Mouse (Mus musculus): ENCODE data around the gene Mtcl1.
A peak's percentile ranks its signal among the peaks of the same experiment; 100 is the strongest.

Gene Mtcl1

GRCm38 (mm10) chr17:66408400-66408799, 41.1 kb downstream of the Mtcl1 start:
- DNase-seq (ENCODE audit: low spot score) = no peak

- no peak for DNase-seq (ENCODE audit: low spot score)
Observed at GRCm38 (mm10) chr17:66407833-66408232, 41.7 kb downstream of the Mtcl1 start.

- no peak for DNase-seq (ENCODE audit: low spot score)
Observed at GRCm38 (mm10) chr17:66405601-66406000, 43.9 kb downstream of the Mtcl1 start.

- DNase-seq (ENCODE audit: low spot score) = no peak
Observed at GRCm38 (mm10) chr17:66404883-66405590, 44.5 kb downstream of the Mtcl1 start.

GRCm38 (mm10) chr17:66402791-66403470, 46.6 kb downstream of the Mtcl1 start:
- DNase-seq (ENCODE audit: low spot score) = peak; percentile 49

GRCm38 (mm10) chr17:66401596-66402265, 47.8 kb downstream of the Mtcl1 start:
- no peak for DNase-seq (ENCODE audit: low spot score)

- no peak for DNase-seq (ENCODE audit: low spot score)
Observed at GRCm38 (mm10) chr17:66399780-66400179, 49.8 kb downstream of the Mtcl1 start.

GRCm38 (mm10) chr17:66394571-66394970, 55.0 kb downstream of the Mtcl1 start:
- no peak for DNase-seq (ENCODE audit: low spot score)

- no peak for DNase-seq (ENCODE audit: low spot score)
Observed at GRCm38 (mm10) chr17:66388307-66388706, 61.2 kb downstream of the Mtcl1 start.

- no peak for DNase-seq (ENCODE audit: low spot score)
Observed at GRCm38 (mm10) chr17:66381338-66381737, 68.2 kb downstream of the Mtcl1 start.

- no peak for DNase-seq (ENCODE audit: low spot score)
Observed at GRCm38 (mm10) chr17:66379900-66380857, 69.4 kb downstream of the Mtcl1 start.

- DNase-seq (ENCODE audit: low spot score) = no peak
Observed at GRCm38 (mm10) chr17:66379308-66379707, 70.2 kb downstream of the Mtcl1 start.

- no peak for DNase-seq (ENCODE audit: low spot score)
Observed at GRCm38 (mm10) chr17:66378127-66378526, 71.4 kb downstream of the Mtcl1 start.

GRCm38 (mm10) chr17:66374633-66375272, 74.8 kb downstream of the Mtcl1 start:
- DNase-seq (ENCODE audit: low spot score) = no peak

- no peak for DNase-seq (ENCODE audit: low spot score)
Observed at GRCm38 (mm10) chr17:66370867-66371266, 78.7 kb downstream of the Mtcl1 start.

- DNase-seq (ENCODE audit: low spot score) = no peak
Observed at GRCm38 (mm10) chr17:66369777-66370176, 79.8 kb downstream of the Mtcl1 start.

- no peak for DNase-seq (ENCODE audit: low spot score)
Observed at GRCm38 (mm10) chr17:66368127-66368526, 81.4 kb downstream of the Mtcl1 start.

- no peak for DNase-seq (ENCODE audit: low spot score)
Observed at GRCm38 (mm10) chr17:66365664-66366063, 83.9 kb downstream of the Mtcl1 start.

GRCm38 (mm10) chr17:66365293-66365642, 84.3 kb downstream of the Mtcl1 start:
- no peak for DNase-seq (ENCODE audit: low spot score)

GRCm38 (mm10) chr17:66364525-66365292, 84.8 kb downstream of the Mtcl1 start:
- no peak for DNase-seq (ENCODE audit: low spot score)

Measured in yolk sac, embryonic 10.5 days (tissue).